Mouse (Mus musculus) brain, embryonic 14.5 days (tissue): ENCODE measurements around the gene Plekhg5.

Source experiments
- CTCF ChIP-seq: fragments of 200-500 bp; IDR thresholded peaks from 2 replicates; pipeline ENCODE4 v1.5.1; 2012; ENCODE audit warnings: inconsistent platforms, mild to moderate bottlenecking, moderate library complexity, borderline replicate concordance; ENCODE audit not compliant: insufficient read depth, insufficient read length; ENCODE audit errors: extremely low read depth
- POLR2A ChIP-seq: fragments of 200-500 bp; IDR thresholded peaks from 2 replicates; pipeline ENCODE4 v1.6.1; 2012; ENCODE audit warnings: mild to moderate bottlenecking, inconsistent platforms, borderline replicate concordance; ENCODE audit not compliant: poor library complexity, insufficient read depth, insufficient read length, severe bottlenecking; ENCODE audit errors: extremely low read depth

- TF ChIP-seq CTCF (no peak), POLR2A (no peak)
Observed at GRCm38 (mm10) chr4:152155019-152155418, 82.7 kb downstream of the Plekhg5 start.
